Mouse (Mus musculus) ES-Bruce4 (cell line): Measurements from ENCODE around the gene Gpr179. TPM values are rescaled to one million over a fixed set of nuclear protein-coding genes. Genes with fewer than 3 reads are reported as not detected.
A peak's percentile ranks its signal among the peaks of the same experiment; 100 is the strongest.

ENCODE experiments used
- H3K27ac ChIP-seq: 2 replicates; pipeline ENCODE4 v1.5.1; 2012; ENCODE audit warnings: low read length, inconsistent platforms; ENCODE audit not compliant: insufficient read depth
- H3K27me3 ChIP-seq: 2 replicates; pipeline ENCODE4 v1.6.1; 2012; ENCODE audit warnings: mild to moderate bottlenecking, low read length, inconsistent platforms; ENCODE audit not compliant: control insufficient read depth, poor library complexity, insufficient read depth, severe bottlenecking
- H3K36me3 ChIP-seq: 2 replicates; pipeline ENCODE4 v1.6.1; 2012; ENCODE audit warnings: inconsistent platforms, mild to moderate bottlenecking, low read length, moderate library complexity; ENCODE audit not compliant: control insufficient read depth, poor library complexity, insufficient read depth, severe bottlenecking
- H3K4me1 ChIP-seq: one replicate; pipeline ENCODE4 v1.8.1; 2011; ENCODE audit warnings: low read length; ENCODE audit not compliant: control insufficient read depth, insufficient read depth
- H3K4me3 ChIP-seq: 2 replicates; pipeline ENCODE4 v1.5.1; 2011; ENCODE audit warnings: low read depth, mild to moderate bottlenecking, low read length
- H3K9ac ChIP-seq: 2 replicates; pipeline ENCODE4 v1.6.1; 2012; ENCODE audit warnings: low read depth, mild to moderate bottlenecking, inconsistent platforms; ENCODE audit not compliant: poor library complexity, severe bottlenecking
- H3K9me3 ChIP-seq: replicated peaks from 2 replicates; pipeline ENCODE4 v1.6.1; 2012; ENCODE audit warnings: mild to moderate bottlenecking, low read length, inconsistent platforms; ENCODE audit not compliant: control insufficient read depth, poor library complexity, insufficient read depth, severe bottlenecking
- CTCF ChIP-seq: IDR thresholded peaks from one replicate; pipeline ENCODE4 v1.8.1; 2011; ENCODE audit warnings: low read depth, low read length
- EP300 ChIP-seq: IDR thresholded peaks from 2 replicates; pipeline ENCODE4 v1.6.1; 2011; ENCODE audit warnings: low read depth, low read length; ENCODE audit not compliant: insufficient read depth
- POLR2A ChIP-seq: IDR thresholded peaks from one replicate; pipeline ENCODE4 v1.8.1; 2011; ENCODE audit warnings: low read length; ENCODE audit not compliant: insufficient read depth
- polyA plus RNA-seq: library from polyadenylated mRNA; stranded (reverse); fragments of >200 nt; gene quantifications from 2 replicates; pipeline ENCODE4 v1.2.4, GENCODE M21; 2011; ENCODE audit warnings: low read depth; ENCODE audit not compliant: missing spikeins, insufficient read depth, insufficient read length

The Gpr179 gene
- polyA plus RNA-seq, 1 experiment: 0.24 TPM

DNA sequence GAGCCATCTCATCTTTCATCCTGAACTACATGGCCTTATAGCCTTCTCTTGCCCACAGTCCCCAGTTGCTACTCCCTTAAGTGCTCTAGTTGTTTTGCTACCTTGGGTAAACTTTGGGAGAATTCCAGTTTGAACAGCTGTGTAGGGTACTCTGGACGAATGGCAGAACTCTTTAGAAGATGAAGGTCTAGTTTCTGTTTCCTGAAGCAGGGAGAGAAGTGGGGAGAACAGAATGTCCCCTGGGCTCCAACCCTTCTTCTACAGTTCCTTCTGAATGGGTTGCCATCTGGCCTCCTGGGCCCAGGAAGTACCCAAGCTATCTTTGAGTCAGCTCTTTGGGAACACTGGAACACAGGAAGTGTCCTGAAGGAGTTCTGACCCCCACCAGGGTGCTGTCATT lies 18.0 kb downstream of the Gpr179 start:
- Histone ChIP-seq H3K4me1 (peaks cover 19% of the 10 kb centered on the region), H3K27me3 (no peaks in the 10 kb centered on the region), H3K4me3 (no peak overlapping the region), H3K9ac (no peak overlapping the region), H3K36me3 (peaks cover 12% of the 10 kb centered on the region), H3K9me3 (no peaks in the 10 kb centered on the region), H3K27ac (no peak overlapping the region)
- no peak for TF ChIP-seq POLR2A
- no peak for TF ChIP-seq CTCF
- TF ChIP-seq EP300: no peak

DNA sequence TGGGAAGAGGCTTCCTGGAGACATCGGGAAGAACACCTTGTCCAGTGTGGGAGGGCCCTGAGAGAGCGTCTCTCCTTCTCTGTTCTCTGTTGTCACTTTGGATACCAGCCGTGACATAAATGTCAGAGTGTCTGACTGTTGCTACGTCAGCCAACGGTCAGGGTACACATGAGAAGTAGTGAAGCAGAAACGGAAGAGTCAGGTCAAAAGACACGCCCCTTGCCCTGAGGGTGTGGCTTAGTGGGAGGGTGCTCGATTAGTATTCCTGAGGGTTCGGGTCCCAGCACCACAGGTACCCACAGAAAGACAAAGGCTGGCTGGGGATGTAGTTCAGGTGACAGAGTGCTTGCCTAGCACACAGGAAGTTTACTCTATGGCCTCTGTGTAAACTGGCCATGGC lies 18.8 kb downstream of the Gpr179 start:
- H3K9ac ChIP-seq: no peak overlapping the region
- H3K36me3 ChIP-seq: peaks cover 18% of the 10 kb centered on the region
- 0 out of 2 replicates have a peak overlapping the region, but pooled peaks have one; percentile 10 for H3K27ac ChIP-seq
- H3K27me3 ChIP-seq: no peaks in the 10 kb centered on the region
- peaks cover 19% of the 10 kb centered on the region for H3K4me1 ChIP-seq
- TF ChIP-seq POLR2A: no peak
- TF ChIP-seq CTCF: no peak
- TF ChIP-seq EP300: no peak
- no peaks in the 10 kb centered on the region for H3K9me3 ChIP-seq
- no peak overlapping the region for H3K4me3 ChIP-seq

DNA sequence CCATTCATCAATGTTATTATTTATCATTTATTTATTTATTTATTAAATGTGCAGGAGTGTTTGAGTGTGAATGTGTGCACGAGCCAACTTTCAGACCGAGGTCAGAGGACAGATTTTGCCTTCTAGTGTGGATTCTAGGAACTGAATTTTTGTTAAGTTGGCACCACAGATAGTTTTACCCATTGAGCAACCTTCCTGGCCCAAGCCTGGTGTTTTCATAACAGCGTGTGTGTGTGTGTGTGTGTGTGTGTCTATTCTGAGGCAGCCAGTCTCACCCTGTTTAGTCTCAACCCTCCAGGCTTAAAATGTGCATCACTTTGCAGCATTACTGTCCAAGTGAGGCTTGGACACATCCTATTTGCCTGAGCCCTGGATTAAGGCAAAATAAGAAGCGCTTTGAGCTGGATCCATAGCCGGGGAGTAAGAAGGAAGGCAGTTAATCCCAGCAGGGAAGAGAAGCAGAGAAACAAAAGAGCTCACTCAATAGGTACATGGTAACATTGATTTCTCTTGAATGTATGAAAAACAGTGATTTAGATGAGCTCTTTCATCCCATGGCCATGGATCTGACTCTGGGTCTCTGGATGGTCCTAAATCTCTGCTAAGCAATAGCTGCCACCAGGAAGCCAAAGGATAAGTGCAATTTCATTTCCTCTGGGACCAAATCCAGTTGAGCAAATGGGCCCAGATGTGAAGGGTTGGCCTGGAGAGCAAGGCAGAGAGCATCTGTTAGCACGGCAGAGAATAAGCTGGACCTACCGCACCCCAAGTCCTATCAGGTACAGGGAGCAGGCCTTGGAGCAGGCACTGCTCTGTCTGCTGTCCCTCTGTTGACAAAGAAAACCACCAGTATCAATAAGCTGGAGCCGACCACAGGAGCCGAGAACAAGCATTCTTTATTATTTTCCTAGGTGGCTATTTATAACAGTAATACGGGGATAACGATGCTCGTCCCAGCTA lies 20.4 kb downstream of the Gpr179 start:
- H3K9ac ChIP-seq: no peak overlapping the region
- H3K4me1 ChIP-seq: peaks cover 16% of the 10 kb centered on the region
- no peak overlapping the region for H3K4me3 ChIP-seq
- H3K27me3 ChIP-seq: no peaks in the 10 kb centered on the region
- no peak for TF ChIP-seq EP300
- TF ChIP-seq CTCF: no peak
- TF ChIP-seq POLR2A: no peak
- H3K36me3 ChIP-seq: peaks cover 26% of the 10 kb centered on the region
- no peaks in the 10 kb centered on the region for H3K9me3 ChIP-seq
- no peak overlapping the region for H3K27ac ChIP-seq

DNA sequence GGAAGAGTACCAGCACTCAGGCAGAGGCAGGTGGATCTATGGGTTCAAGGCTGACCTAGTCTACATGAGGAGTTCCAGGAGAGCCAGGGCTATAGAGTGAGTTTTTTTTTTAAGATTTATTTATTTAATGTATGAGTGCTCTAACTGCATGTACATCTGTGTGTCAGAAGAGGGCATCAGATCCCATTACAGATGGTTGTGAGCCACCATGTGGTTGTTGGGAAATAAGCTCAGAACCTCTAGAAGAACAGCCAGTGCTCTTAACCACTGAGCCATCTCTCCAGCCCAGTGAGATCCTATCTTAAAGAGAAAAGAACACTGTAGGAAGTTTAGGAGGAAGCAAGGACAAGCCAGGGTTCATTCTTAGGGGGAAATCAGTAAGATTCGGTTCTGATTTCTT lies 21.6 kb downstream of the Gpr179 start:
- no peak for TF ChIP-seq POLR2A
- Histone ChIP-seq H3K36me3 (peaks cover 38% of the 10 kb centered on the region), H3K27me3 (no peaks in the 10 kb centered on the region), H3K4me1 (peaks cover 9% of the 10 kb centered on the region), H3K4me3 (no peak overlapping the region), H3K9ac (no peak overlapping the region), H3K27ac (no peak overlapping the region), H3K9me3 (no peaks in the 10 kb centered on the region)

DNA sequence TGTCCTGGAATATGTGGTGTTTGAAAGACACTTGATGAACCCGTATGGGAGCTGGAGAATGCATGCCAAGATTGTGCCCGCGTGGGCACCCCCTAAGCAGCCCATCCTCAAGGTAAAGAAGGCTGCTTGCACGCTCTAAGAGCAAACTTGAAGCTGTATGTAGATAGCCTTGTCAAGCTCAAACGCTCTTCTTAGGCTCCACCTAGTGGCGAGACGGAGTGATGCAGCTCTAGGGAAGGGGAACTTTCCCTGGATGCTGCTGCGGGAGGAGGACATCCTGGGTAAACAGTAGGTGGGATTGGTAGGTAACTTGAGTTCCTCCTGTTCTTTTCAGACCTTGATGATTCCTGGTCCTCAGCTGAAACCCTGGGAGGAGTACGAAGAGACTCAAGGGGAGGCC lies 23.7 kb downstream of the Gpr179 start:
- Histone ChIP-seq H3K27me3 (no peaks in the 10 kb centered on the region), H3K27ac (no peak overlapping the region), H3K9me3 (no peaks in the 10 kb centered on the region), H3K4me3 (no peak overlapping the region), H3K36me3 (peaks cover 46% of the 10 kb centered on the region), H3K4me1 (peaks cover 2% of the 10 kb centered on the region), H3K9ac (no peak overlapping the region)
- TF ChIP-seq POLR2A (no peak), CTCF (peak; percentile 90)

DNA sequence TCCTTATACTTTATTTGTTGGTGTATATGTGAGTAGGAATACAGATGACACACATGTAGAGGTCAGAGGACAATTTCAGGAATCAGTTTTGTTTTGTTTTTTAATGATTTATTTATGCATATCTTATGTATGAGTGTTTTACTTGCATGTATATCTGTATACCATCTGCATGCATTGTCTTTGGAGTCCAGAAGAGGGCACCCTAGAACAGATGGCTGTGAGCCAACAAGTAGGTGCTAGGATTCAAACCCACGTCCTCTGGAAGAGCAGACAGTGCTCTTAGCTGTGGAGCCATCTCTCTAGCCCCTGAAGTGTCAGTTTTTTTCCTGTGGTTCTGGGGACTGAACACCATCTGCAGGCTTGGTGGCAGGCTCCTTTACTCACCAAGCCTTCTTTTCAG lies 26.7 kb downstream of the Gpr179 start:
- Histone ChIP-seq H3K27ac (no peak overlapping the region), H3K27me3 (no peaks in the 10 kb centered on the region), H3K4me3 (no peak overlapping the region), H3K36me3 (peaks cover 52% of the 10 kb centered on the region), H3K9ac (no peak overlapping the region), H3K9me3 (no peaks in the 10 kb centered on the region), H3K4me1 (no peaks in the 10 kb centered on the region)
- TF ChIP-seq CTCF: peak; percentile 17
- no peak for TF ChIP-seq EP300
